Mouse (Mus musculus): ENCODE measurements at regions not wholly inside any gene's neighbourhood (a gene's known extent, or its start where the extent isn't known, plus 50 kb on each side); places are given as distances from the start of the nearest gene placed in this dataset.

DNA sequence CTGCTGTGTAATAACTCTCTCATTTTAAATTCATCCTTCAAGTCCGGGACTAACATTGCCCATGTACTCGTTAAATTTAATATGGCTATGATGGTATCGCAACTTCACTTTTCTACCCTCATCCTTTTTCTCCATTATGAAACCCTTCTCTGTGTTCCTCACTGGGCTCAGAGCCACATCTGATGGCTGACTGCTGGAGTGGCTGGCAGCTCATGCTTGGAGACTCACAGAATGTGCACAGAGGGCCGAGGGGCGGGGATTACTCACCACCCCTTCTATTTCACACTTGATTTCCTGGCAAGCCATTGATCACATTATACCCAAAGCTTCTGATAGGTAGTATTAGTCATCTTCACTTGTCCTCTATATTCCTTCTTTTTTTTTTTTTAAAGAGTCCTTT, 81.1 kb upstream of the Vwde start:
- peak in 1 of 2 experiments; percentile 27 for DNase-seq (ENCODE audit: low spot score in 2 of 2)

DNA sequence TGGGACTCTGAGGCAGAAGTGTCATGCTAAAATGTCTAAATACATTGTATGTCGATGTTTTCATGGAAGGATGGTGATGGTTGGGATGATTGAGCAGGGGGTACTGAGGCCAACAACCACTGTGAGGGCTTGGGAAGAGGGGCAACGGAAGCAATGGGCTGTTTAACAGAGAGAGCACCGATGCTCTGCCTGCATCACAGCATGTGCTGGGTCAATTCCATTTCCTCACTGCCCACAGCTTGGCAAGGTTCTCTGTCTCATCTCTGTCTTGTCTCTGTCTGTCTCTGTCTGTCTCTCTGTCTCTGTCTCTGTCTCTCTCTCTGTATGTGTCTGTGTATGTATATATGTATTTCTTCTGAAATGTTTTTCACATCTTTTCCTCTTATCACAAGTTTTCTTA, 73.4 kb upstream of the Vwde start:
- DNase-seq (ENCODE audit: low spot score in 2 of 2): no peak

DNA sequence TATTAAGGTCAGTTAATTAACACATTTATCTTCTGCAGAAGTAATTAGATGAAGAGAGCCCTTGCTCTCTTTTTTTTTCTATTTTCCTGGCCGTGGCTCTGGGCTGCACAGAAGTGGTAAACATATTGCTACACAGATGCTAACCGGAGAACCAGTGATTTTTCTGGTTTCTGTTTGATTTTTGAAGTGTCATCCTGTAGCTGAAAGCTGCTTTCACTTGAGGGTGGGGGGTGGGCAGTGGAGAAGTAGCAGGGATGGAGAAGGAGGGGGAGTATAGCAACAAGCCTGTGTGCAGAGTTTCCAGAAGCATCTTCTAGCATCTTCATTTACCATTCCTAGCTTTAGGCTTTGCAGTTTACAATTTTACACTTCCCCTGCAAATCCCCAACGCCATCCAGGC, 72.3 kb upstream of the Vwde start:
- DNase-seq (ENCODE audit: low spot score in 2 of 2): peak; percentile 19 to 41

DNA sequence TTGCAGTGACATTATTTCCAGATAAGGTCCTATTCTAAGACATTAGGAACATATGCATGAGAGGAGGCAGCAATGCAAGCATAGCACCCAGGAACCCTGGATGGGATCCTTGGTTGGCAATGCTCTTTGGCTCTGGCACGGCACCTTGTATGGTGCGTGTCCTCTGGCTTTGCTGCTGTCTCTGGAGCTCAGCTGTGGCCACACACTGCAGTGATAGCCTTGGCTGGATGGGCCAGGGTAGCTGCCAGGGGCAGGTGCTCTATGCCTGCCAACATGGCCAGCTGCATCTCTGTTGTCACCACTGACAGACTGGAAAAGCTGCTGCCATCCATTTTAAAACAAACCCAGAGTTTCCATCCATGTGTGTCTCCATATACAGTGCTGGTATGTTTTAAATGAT, 71.3 kb upstream of the Vwde start:
- peak; percentile 50 to 52 for DNase-seq (ENCODE audit: low spot score in 2 of 2)

DNA sequence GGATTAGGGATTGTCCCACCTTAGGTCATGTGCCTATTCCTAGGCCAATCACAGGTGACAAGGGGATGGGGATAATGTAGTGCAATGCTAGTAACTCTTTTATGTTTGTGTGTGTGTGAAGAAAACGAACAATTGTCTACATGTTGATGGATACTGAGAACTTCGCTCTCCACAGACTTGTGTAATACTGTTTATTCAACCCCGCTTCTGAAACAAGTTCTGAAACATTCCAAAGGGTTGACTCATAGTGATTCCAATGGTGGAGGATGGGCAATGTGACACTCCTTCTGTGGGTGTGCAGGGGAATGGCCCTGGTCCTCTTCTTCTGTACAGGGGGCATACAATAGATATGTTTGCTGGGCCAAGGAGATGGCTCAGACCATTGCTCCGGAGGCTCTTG, 69.6 kb upstream of the Vwde start:
- DNase-seq (ENCODE audit: low spot score in 2 of 2): no peak

DNA sequence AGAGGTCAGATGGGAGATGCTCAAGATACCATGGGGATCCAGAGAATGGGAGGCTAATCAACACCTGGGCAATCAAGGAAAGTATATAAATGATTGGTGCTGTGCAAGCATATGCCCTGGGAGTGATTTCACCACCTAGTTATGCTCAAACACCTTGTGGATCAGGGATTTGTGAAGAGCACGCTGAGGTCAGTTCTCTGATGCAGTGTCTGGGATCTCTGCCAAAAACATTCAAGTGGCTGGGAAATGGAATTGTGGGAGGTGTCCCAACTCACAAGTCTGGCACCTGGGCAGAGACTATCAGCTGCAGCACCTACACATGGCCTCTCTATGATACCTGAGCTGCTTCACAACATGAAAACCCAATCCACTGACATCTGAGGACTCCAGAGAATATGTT, 63.7 kb upstream of the Vwde start:
- no peak for DNase-seq (ENCODE audit: low spot score in 2 of 2)

DNA sequence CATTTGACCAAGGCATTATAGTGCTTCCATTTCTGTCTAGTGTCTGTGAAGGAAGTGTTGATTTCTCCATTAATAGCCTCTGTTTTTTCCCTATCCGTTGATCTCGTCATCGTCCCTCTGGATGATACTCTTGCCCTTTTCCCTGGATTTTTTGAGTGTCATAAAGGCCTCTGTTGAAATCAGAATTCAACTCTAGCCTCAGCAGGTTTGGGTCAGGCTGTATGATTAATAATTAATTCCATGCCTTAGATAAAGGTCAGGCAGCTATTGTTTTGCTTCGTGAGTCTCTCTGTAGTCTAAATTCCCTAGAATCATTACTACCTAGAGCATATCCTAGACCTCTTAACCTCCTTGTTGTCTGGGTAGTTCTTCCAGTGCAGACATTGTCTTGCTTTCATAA, 63.0 kb upstream of the Vwde start:
- no peak for DNase-seq (ENCODE audit: low spot score in 2 of 2)

DNA sequence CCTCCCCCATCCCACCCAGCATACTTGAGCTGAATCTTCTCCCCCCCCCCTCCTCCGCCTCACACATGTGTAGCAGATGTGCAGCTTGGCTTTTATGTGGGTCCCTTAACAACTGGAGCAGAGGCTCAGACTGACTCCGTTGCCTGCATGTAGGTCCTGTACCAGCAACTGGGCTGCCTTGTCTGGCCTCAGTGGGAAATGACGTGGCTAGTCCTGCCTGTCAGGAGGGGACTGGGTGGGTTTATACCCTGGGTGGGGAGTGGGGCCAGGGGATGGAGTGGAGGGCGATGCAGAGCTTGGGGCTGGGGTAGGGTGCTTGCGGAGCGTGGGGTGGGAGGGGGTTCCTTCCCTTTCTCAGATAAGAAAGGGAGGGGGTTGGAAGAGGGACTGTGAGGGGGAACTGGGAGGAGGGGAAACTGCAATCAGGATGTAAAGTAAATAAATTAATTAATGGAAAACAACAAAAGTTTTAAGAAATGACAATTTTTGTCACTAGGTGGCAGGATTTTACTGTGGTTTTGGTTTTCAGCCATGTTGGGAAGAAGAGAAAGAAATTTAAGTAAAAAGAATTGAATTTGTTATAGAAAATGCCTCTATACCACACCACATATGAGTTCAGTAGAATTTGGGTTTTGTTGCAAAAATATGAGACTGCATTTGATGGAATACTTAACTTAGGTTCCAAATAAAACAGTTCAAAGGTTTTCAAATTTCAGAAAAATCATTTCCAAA, 61.9 kb upstream of the Vwde start:
- DNase-seq (ENCODE audit: low spot score in 2 of 2): no peak

DNA sequence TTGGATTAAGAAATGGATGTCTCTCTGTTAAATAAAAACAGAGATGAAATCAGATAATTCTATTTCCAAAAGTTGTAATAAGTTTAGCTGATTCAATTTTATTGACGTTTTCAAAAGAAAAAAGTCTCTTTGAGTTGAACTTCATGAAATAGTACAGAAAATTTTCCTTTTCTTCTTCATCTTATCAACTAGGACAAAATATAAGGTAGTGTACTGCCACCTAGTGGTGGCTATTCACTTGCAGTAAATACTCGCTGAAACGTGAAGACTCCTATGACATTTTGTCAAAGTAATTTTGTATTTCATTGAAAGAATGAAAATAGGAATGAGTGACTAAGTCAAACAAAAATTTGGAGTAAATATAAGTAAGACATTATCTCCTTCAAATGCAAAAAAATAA, 56.1 kb upstream of the Vwde start:
- peak; percentile 27 to 41 for DNase-seq (ENCODE audit: low spot score in 2 of 2)

All from layer of hippocampus, postnatal 10 days (tissue).